Mouse (Mus musculus) heart, embryonic 13.5 days (tissue): ENCODE measurements around the gene Rhoq. TPM values are rescaled to one million over a fixed set of nuclear protein-coding genes. Genes with fewer than 3 reads are reported as not detected.

Experiments
- ATAC-seq: fragments of 200-750 bp; cut with Nextera tagmentation; 2 replicates; pipeline ENCODE4 v1.8.0; 2017; ENCODE audit warnings: moderate TSS enrichment; ENCODE audit not compliant: insufficient number of reproducible peaks, low FRiP score, low TSS enrichment; ENCODE audit errors: extremely low read depth
- H3K27ac ChIP-seq: fragments of 300-500 bp; sonication (generic); replicated peaks from 2 replicates; pipeline ENCODE4 v1.5.1; 2015; ENCODE audit warnings: moderate library complexity, mild to moderate bottlenecking, inconsistent platforms
- H3K27me3 ChIP-seq: fragments of 300-500 bp; sonication (generic); replicated peaks from 2 replicates; pipeline ENCODE4 v1.6.1; 2015; ENCODE audit warnings: mild to moderate bottlenecking, inconsistent platforms
- H3K36me3 ChIP-seq: fragments of 300-500 bp; sonication (generic); 2 replicates; pipeline ENCODE4 v1.6.1; 2015; ENCODE audit warnings: mild to moderate bottlenecking, inconsistent platforms
- H3K4me1 ChIP-seq: fragments of 300-500 bp; sonication (generic); 2 replicates; pipeline ENCODE4 v1.6.1; 2015; ENCODE audit warnings: inconsistent platforms
- H3K4me2 ChIP-seq: fragments of 300-500 bp; sonication (generic); 2 replicates; pipeline ENCODE4 v1.6.1; 2015; ENCODE audit warnings: inconsistent platforms, mild to moderate bottlenecking, moderate library complexity
- H3K4me3 ChIP-seq: fragments of 300-500 bp; sonication (generic); 2 replicates; pipeline ENCODE4 v1.5.1; 2015; ENCODE audit warnings: moderate library complexity, mild to moderate bottlenecking, inconsistent platforms
- H3K9ac ChIP-seq: fragments of 300-500 bp; sonication (generic); 2 replicates; pipeline ENCODE4 v1.6.1; 2015; ENCODE audit warnings: inconsistent platforms, mild to moderate bottlenecking, moderate library complexity
- H3K9me3 ChIP-seq: fragments of 300-500 bp; sonication (generic); 2 replicates; pipeline ENCODE4 v1.6.1; 2016; ENCODE audit warnings: inconsistent platforms
- WGBS: fragments of 180-500 bp; shearing (Covaris S2); methylation state at CpG from one replicate; pipeline ENCODE4 v1.1.7; 2015; ENCODE audit warnings: mixed read lengths; 5-methylcytosine and 5-hydroxymethylcytosine counted together
- polyA plus RNA-seq: library from polyadenylated mRNA; unstranded; fragments of >200 nt; fragmentation: Nextera tagmentation; extraction: Ambion mirVana; gene quantifications from 2 replicates; pipeline ENCODE4 v1.2.1, GENCODE M21; 2015

Rhoq gene
- polyA plus RNA-seq, 1 experiment from 2014 or later: 18.5 TPM

- Histone ChIP-seq H3K9ac (no peak overlapping the region), H3K36me3 (peaks cover 25% of the 10 kb centered on the region), H3K4me2 (no peak overlapping the region), H3K9me3 (no peaks in the 10 kb centered on the region), H3K4me3 (no peak overlapping the region), H3K27ac (no peak overlapping the region), H3K4me1 (no peaks in the 10 kb centered on the region), H3K27me3 (no peaks in the 10 kb centered on the region)
- no peak for ATAC-seq
- WGBS: 89% methylated on average over 3 of the region's 3 CpGs
Observed at GRCm38 (mm10) chr17:87008950-87009349, 46.1 kb downstream of the Rhoq start.

- 86% methylated on average over 13 of the region's 13 CpGs for WGBS
- no peak for ATAC-seq
- H3K4me1 ChIP-seq: no peaks in the 10 kb centered on the region
Observed at GRCm38 (mm10) chr17:87011301-87012019, 48.6 kb downstream of the Rhoq start.

GRCm38 (mm10) chr17:87019692-87020091 lies 56.8 kb downstream of the Rhoq start:
- Histone ChIP-seq H3K4me2 (no peak overlapping the region), H3K9me3 (peaks cover 3% of the 10 kb centered on the region; the same call in 1 of the 2 replicates), H3K27me3 (no peaks in the 10 kb centered on the region), H3K36me3 (peaks cover 36% of the 10 kb centered on the region), H3K9ac (no peak overlapping the region), H3K4me3 (no peak overlapping the region), H3K4me1 (peaks cover 13% of the 10 kb centered on the region), H3K27ac (no peak overlapping the region)
- WGBS: 83% methylated on average over 5 of the region's 5 CpGs
- ATAC-seq: no peak

More at GRCm38 (mm10) chr17:87011301-87012019, 48.6 kb downstream of the Rhoq start:
- Histone ChIP-seq H3K36me3 (peaks cover 28% of the 10 kb centered on the region), H3K9me3 (peaks cover 3% of the 10 kb centered on the region; the same call in 1 of the 2 replicates), H3K27ac (no peak overlapping the region), H3K27me3 (no peaks in the 10 kb centered on the region), H3K9ac (no peak overlapping the region), H3K4me2 (no peak overlapping the region), H3K4me3 (no peak overlapping the region)

- Histone ChIP-seq H3K4me3 (peak overlapping the region; percentile 96), H3K36me3 (peaks cover 33% of the 10 kb centered on the region), H3K4me2 (peak overlapping the region; percentile 92), H3K9me3 (no peaks in the 10 kb centered on the region), H3K27ac (no peak overlapping the region), H3K27me3 (no peaks in the 10 kb centered on the region), H3K4me1 (peaks cover 25% of the 10 kb centered on the region), H3K9ac (peak overlapping the region; percentile 86)
- WGBS: under 1% methylated on average over 55 of the region's 55 CpGs
- peak; percentile 45 for ATAC-seq
Observed at GRCm38 (mm10) chr17:87024491-87025242, 61.8 kb downstream of the Rhoq start.

GRCm38 (mm10) chr17:87025269-87025949 lies 62.5 kb downstream of the Rhoq start, which contains the start of the genes Pigf and Cript:
Gene Pigf (minus strand): TSS chr17:87025406.
Gene Cript (plus strand): TSS chr17:87025550.
- peak within 1 kb of the TSS; percentile 92 for H3K4me2 ChIP-seq
- H3K27ac ChIP-seq: peak within 1 kb of the TSS; percentile 58
- H3K9ac ChIP-seq: peak within 1 kb of the TSS; percentile 87
- peaks cover 25% of the 10 kb centered on the region for H3K4me1 ChIP-seq
- ATAC-seq: peak; percentile 100
- WGBS: under 1% methylated on average over 43 of the region's 43 CpGs
- peak within 1 kb of the TSS; percentile 96 for H3K4me3 ChIP-seq
- no peaks in the 10 kb centered on the region for H3K9me3 ChIP-seq
- peaks cover 35% of the 10 kb centered on the region for H3K36me3 ChIP-seq
- no peaks in the 10 kb centered on the region for H3K27me3 ChIP-seq

GRCm38 (mm10) chr17:87036141-87037073 lies 73.5 kb downstream of the Rhoq start:
- no peak for ATAC-seq
- H3K27ac ChIP-seq: no peak overlapping the region
- no peaks in the 10 kb centered on the region for H3K9me3 ChIP-seq
- H3K4me3 ChIP-seq: no peak overlapping the region
- WGBS: 54% methylated on average over 10 of the region's 10 CpGs
- 0 out of 2 replicates have a peak, but pooled peaks cover 5% of the 10 kb centered on the region for H3K27me3 ChIP-seq
- H3K9ac ChIP-seq: no peak overlapping the region
- peaks cover 38% of the 10 kb centered on the region for H3K36me3 ChIP-seq
- no peaks in the 10 kb centered on the region for H3K4me1 ChIP-seq
- H3K4me2 ChIP-seq: no peak overlapping the region

- Histone ChIP-seq H3K4me2 (no peak overlapping the region), H3K27ac (no peak overlapping the region), H3K27me3 (peaks cover 16% of the 10 kb centered on the region), H3K36me3 (peaks cover 25% of the 10 kb centered on the region), H3K9me3 (no peaks in the 10 kb centered on the region), H3K4me1 (no peaks in the 10 kb centered on the region), H3K4me3 (no peak overlapping the region), H3K9ac (no peak overlapping the region)
- no peak for ATAC-seq
- WGBS: 80% methylated on average over 5 of the region's 5 CpGs
Observed at GRCm38 (mm10) chr17:87038496-87038895, 75.6 kb downstream of the Rhoq start.

GRCm38 (mm10) chr17:87041739-87042138 lies 78.9 kb downstream of the Rhoq start:
- no peaks in the 10 kb centered on the region for H3K9me3 ChIP-seq
- peaks cover 6% of the 10 kb centered on the region; the same call in 1 of the 2 replicates for H3K36me3 ChIP-seq
- H3K27me3 ChIP-seq: peaks cover 25% of the 10 kb centered on the region
- H3K4me1 ChIP-seq: 0 out of 2 replicates have a peak, but pooled peaks cover 2% of the 10 kb centered on the region
- H3K4me2 ChIP-seq: peak overlapping the region; percentile 34
- H3K27ac ChIP-seq: no peak overlapping the region
- no peak for ATAC-seq
- H3K4me3 ChIP-seq: no peak overlapping the region
- WGBS: 60% methylated on average over 19 of the region's 19 CpGs
- no peak overlapping the region for H3K9ac ChIP-seq

GRCm38 (mm10) chr17:87044364-87044763 lies 81.5 kb downstream of the Rhoq start:
- H3K4me3 ChIP-seq: no peak overlapping the region
- H3K9me3 ChIP-seq: no peaks in the 10 kb centered on the region
- no peak overlapping the region for H3K27ac ChIP-seq
- H3K36me3 ChIP-seq: no peaks in the 10 kb centered on the region
- H3K4me1 ChIP-seq: 0 out of 2 replicates have a peak, but pooled peaks cover 2% of the 10 kb centered on the region
- peaks cover 25% of the 10 kb centered on the region for H3K27me3 ChIP-seq
- WGBS: 2% methylated on average over 15 of the region's 15 CpGs
- H3K4me2 ChIP-seq: no peak overlapping the region; the same call in 1 of the 2 replicates
- no peak for ATAC-seq
- no peak overlapping the region for H3K9ac ChIP-seq

- ATAC-seq: no peak
- H3K4me3 ChIP-seq: no peak overlapping the region
- H3K36me3 ChIP-seq: no peaks in the 10 kb centered on the region
- no peaks in the 10 kb centered on the region for H3K9me3 ChIP-seq
- peaks cover 25% of the 10 kb centered on the region for H3K27me3 ChIP-seq
- 0 out of 2 replicates have a peak, but pooled peaks cover 2% of the 10 kb centered on the region for H3K4me1 ChIP-seq
- H3K4me2 ChIP-seq: no peak overlapping the region
- WGBS: 74% methylated on average over 8 of the region's 8 CpGs
- no peak overlapping the region for H3K27ac ChIP-seq
- no peak overlapping the region for H3K9ac ChIP-seq
Observed at GRCm38 (mm10) chr17:87044796-87045195, 81.9 kb downstream of the Rhoq start.
